Mouse (Mus musculus) spleen, postnatal 36 days (tissue): Measurements from ENCODE around the gene Chfr.
"Not testable (repeated sequence)": the region's sequence is repeated elsewhere in the genome, so short reads cannot be mapped to it uniquely, and the experiment has no call there.

ENCODE experiments used
- DNase-seq, 2 experiments: peaks; one replicate each; pipeline ENCODE4 v3.0.0; 2022; ENCODE audit warnings: low spot score in 2 of 2, mixed read lengths in 1 of 2

Gene Chfr

GRCm38 (mm10) chr5:110107581-110108304, 27.9 kb upstream of the Chfr start, which contains the start of gene Gtpbp6:
Gtpbp6 (minus strand) TSS chr5:110108197.
- DNase-seq, result peak; percentile 94 to 96

- no peak for DNase-seq
Observed at GRCm38 (mm10) chr5:110108305-110108628, 27.4 kb upstream of the Chfr start.

- DNase-seq, result peak; percentile 74 to 82
Observed at GRCm38 (mm10) chr5:110109991-110110441, 25.6 kb upstream of the Chfr start, which contains the start of gene Zfp605. Zfp605 (plus strand) TSS chr5:110110092.

- not testable (repeated sequence) for DNase-seq
Observed at GRCm38 (mm10) chr5:110122380-110122779, 13.3 kb upstream of the Chfr start.

GRCm38 (mm10) chr5:110136087-110136464, 434 bp downstream of the Chfr start:
- no peak for DNase-seq

DNA sequence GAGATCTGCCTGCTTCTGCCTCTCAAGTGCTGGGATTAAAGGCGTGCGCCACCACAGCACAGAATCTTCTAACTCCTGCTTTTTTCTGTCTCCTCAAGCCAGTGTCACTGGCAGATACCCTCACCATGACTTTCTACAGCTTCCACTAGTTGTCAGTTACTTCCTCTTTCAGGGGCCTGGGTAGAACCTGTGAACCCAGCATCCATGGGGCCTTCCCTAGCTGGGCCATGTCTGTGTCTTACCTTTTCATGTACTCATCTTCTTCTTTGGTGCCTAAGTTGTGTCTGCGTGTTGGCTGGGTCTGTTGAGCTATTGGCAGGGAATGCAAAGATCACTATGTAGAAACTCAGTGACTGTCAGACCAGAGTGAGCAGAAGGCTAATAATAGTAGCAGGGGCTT, 2.2 kb downstream of the Chfr start:
- no peak for DNase-seq

GRCm38 (mm10) chr5:110139325-110139724, 3.7 kb downstream of the Chfr start:
- no peak for DNase-seq

GRCm38 (mm10) chr5:110140424-110140823, 4.8 kb downstream of the Chfr start:
- no peak for DNase-seq

DNA sequence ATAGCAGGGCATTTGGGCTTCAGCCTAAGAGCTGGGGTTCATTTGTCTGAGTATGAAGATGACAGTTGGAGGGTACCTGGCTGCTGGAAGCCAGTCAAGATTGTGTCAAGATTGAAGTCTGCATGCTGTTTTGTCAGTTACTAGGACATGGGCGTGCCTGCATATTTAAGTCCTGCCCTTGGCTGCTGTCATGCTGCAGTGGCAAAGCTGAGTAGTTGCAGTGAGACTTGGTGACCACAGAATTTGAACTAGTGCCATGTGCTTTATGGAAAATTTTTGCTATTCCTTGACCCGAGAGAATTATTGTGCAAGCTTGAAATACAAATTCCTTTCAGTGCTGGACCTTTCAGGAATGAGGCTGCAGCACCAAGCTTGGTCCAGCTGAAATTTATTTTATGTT, 6.7 kb downstream of the Chfr start:
- no peak for DNase-seq

DNA sequence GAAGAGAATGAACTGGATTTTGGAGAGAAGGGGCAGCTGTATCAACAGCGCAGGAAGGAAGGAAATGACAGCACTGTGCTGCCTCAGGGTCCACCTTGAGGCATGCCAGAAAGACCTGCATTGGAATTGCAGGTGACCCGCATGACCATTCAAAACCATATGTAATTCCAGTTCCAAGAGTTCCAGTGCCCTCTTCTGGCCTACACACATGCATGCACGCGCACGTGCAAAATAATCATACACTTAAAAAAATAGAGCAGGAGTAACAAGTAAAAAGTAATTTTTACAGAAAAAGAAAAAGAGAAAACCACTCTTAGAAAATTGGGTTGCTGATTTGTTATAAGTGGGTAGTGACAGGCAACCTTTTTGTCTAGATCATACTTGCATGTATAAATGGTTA, 7.4 kb downstream of the Chfr start:
- DNase-seq, result no peak

DNA sequence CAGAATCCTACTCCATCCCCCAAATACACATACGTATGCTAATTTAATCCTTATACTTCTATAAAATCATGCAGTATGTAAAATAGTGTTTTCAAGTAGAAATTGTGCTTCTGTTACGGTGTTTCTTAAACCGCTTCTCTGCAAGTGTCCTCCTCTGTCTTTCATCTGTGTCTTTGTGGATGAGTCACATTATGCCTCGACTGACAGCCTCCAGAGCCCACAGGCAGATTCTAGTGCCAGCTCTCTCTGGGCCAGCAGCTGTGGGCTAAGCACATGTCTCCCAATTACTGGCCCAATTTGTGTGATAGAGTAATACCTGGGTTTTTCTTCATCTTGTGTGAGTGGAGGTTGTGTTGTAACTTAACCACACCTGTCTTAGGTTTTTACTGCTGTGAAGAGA, 33.7 kb downstream of the Chfr start:
- no peak for DNase-seq

DNA sequence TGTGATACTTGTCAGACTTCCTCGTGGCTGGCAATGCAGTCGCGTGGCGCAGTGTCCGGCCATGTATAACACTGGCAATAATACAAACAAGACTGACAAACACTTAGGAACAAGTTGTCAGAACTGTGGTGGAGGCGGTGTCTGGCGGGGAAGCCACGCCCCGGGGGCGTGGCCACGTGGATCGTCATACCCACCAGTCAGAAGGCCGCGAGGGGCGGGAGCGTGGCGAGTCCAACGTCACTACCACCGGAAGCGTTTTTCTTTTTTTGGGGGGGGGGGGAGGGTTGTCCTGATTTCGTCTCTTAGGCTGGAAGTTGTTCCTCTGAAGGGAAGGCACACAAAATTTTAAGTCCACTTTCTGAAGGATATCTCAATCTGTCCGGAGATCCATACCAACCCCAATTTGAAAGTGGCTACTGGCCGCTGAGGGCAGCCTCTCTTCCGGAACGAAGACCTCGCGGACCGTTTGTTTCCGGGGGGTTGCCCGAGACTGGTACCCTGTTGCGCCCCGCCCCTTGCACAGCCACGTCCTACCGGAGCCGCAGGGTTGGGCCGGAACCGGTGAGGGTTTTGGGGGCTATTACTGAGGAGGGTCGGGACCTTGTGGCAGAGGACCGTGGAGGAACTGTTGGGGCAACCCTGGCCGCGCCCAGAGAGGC, 40.8 kb downstream of the Chfr start, which contains the start of gene Golga3:
Gene Golga3 (plus strand): TSS at position 340 of the 659 bp plus-strand sequence.
- DNase-seq, result peak; percentile 90 to 94

- DNase-seq, result no peak
Observed at GRCm38 (mm10) chr5:110177021-110177420, 41.4 kb downstream of the Chfr start.

- DNase-seq, result no peak
Observed at GRCm38 (mm10) chr5:110178628-110179027, 43.0 kb downstream of the Chfr start.

GRCm38 (mm10) chr5:110181716-110182115, 46.1 kb downstream of the Chfr start:
- DNase-seq, result no peak

DNA sequence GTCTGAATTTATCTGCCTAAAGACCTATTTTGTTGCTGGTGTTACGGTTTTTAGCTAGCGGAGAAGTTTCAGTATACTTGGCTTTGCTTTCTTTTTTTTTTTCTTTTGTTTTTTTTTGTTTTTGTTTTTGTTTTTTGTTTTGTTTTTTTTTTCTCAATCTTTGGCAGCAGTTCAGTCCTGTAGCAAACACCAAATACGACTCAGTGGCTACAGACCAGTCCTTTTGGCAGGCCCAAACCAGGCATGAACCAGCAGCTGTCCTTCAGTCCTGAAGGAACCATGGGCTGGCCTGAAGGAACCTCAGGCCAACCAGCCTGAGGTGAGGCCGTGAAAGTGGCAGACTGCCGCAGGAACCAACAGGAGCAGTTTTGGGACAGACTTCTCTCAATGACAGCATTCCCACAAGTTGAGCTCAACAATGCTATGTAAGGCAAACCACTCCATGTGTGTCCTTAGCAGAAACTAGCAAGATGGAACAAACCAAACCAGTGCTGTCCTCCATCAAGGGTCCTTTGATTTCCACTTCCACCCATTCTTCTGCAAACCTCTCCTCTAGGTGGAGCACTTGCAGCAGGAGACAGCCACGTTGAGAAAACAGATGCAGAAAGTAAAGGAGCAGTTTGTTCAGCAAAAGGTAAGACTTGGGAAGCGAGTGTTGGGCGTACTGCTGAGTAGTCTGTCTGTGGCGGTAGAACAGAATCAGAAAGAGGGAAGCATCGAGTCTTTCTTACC, 67.7 kb downstream of the Chfr start:
- peak in 1 of 2 experiments; percentile 4 for DNase-seq

GRCm38 (mm10) chr5:110204777-110205176, 69.1 kb downstream of the Chfr start:
- peak in 1 of 2 experiments; percentile 5 for DNase-seq

- DNase-seq, result peak in 1 of 2 experiments; percentile 5
Observed at GRCm38 (mm10) chr5:110211312-110211711, 75.7 kb downstream of the Chfr start.

GRCm38 (mm10) chr5:110216780-110217179, 81.1 kb downstream of the Chfr start:
- no peak for DNase-seq

DNA sequence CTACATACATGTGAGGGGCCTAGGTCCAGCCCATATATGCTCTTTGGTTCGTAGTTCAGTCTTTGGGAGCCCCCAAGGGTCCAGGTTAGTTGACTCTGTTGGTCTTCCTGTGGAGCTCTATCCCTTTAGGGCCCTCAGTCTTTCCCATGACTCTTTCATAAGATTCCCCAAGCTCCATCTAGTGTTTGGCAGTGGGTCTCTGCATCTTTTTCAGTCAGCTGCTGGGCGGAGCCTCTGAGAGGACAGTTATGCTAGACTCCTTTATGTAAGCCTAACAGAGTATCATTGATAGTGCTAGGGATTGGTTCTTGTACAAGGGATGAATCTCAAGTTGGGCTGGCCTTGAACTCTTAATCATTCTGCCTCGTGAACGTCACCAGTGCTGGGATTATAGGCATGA, 84.7 kb downstream of the Chfr start:
- DNase-seq, result no peak
